Mouse (Mus musculus) midbrain, embryonic 10.5 days (tissue): ENCODE measurements at regions not wholly inside any gene's neighbourhood (a gene's known extent, or its start where the extent isn't known, plus 50 kb on each side); places are given as distances from the start of the nearest gene placed in this dataset.

ENCODE experiments used
- DNase-seq: peaks from one replicate; pipeline ENCODE4 v3.0.0-alpha.2; 2017; ENCODE audit warnings: low spot score
- H3K27ac ChIP-seq: fragments of 300-500 bp; sonication (generic); replicated peaks from 2 replicates; pipeline ENCODE4 v1.5.1; 2016; ENCODE audit warnings: mild to moderate bottlenecking
- H3K27me3 ChIP-seq: fragments of 300-500 bp; sonication (generic); 2 replicates; pipeline ENCODE4 v1.6.1; 2016; ENCODE audit warnings: low read depth, mild to moderate bottlenecking; ENCODE audit not compliant: poor library complexity, severe bottlenecking
- H3K36me3 ChIP-seq: fragments of 300-500 bp; sonication (generic); 2 replicates; pipeline ENCODE4 v1.6.1; 2016; ENCODE audit warnings: mild to moderate bottlenecking, moderate library complexity
- H3K4me1 ChIP-seq: fragments of 300-500 bp; sonication (generic); 2 replicates; pipeline ENCODE4 v1.6.1; 2016
- H3K4me3 ChIP-seq: fragments of 300-500 bp; sonication (generic); 2 replicates; pipeline ENCODE4 v1.5.1; 2016; ENCODE audit warnings: mild to moderate bottlenecking, moderate library complexity
- H3K9me3 ChIP-seq: fragments of 300-500 bp; sonication (generic); replicated peaks from 2 replicates; pipeline ENCODE4 v1.6.1; 2016; ENCODE audit warnings: mild to moderate bottlenecking
- WGBS: fragments of 180-500 bp; shearing (Covaris S2); methylation state at CpG from one replicate; pipeline ENCODE4 v1.1.7; 2016; 5-methylcytosine and 5-hydroxymethylcytosine counted together

- Histone ChIP-seq H3K4me1 (no peaks in the 10 kb centered on the region), H3K27me3 (no peaks in the 10 kb centered on the region), H3K4me3 (no peak overlapping the region), H3K9me3 (no peaks in the 10 kb centered on the region), H3K36me3 (no peaks in the 10 kb centered on the region), H3K27ac (no peak overlapping the region)
- 80% methylated on average over 5 of the region's 5 CpGs for WGBS
- DNase-seq, result no peak
These were observed 450.8 kb downstream of the 9430069I07Rik start for GRCm38 (mm10) chr15:33906727-33907479.

- Histone ChIP-seq H3K27ac (no peak overlapping the region), H3K27me3 (no peaks in the 10 kb centered on the region), H3K4me1 (no peaks in the 10 kb centered on the region), H3K36me3 (no peaks in the 10 kb centered on the region), H3K4me3 (no peak overlapping the region), H3K9me3 (no peaks in the 10 kb centered on the region)
- DNase-seq, result no peak
- WGBS, result 89% methylated on average over 2 of the region's 2 CpGs
These were observed 461.6 kb downstream of the 9430069I07Rik start for GRCm38 (mm10) chr15:33896076-33896475.

GRCm38 (mm10) chr15:33890606-33891005, 467.1 kb downstream of the 9430069I07Rik start:
- no peaks in the 10 kb centered on the region for H3K27me3 ChIP-seq
- H3K27ac ChIP-seq, result no peak overlapping the region
- H3K9me3 ChIP-seq, result no peaks in the 10 kb centered on the region
- no peak overlapping the region for H3K4me3 ChIP-seq
- DNase-seq, result no peak
- WGBS, result 94% methylated on average over 4 of the region's 4 CpGs
- H3K4me1 ChIP-seq, result no peaks in the 10 kb centered on the region
- H3K36me3 ChIP-seq, result no peaks in the 10 kb centered on the region

GRCm38 (mm10) chr15:33888865-33889368, 468.8 kb downstream of the 9430069I07Rik start:
- no peak overlapping the region for H3K27ac ChIP-seq
- WGBS, result 83% methylated on average over 1 of the region's 1 CpGs
- H3K27me3 ChIP-seq, result no peaks in the 10 kb centered on the region
- H3K4me1 ChIP-seq, result no peaks in the 10 kb centered on the region
- H3K36me3 ChIP-seq, result no peaks in the 10 kb centered on the region
- H3K4me3 ChIP-seq, result no peak overlapping the region
- H3K9me3 ChIP-seq, result no peaks in the 10 kb centered on the region
- no peak for DNase-seq

GRCm38 (mm10) chr15:33862224-33862752, 495.4 kb downstream of the 9430069I07Rik start:
- Histone ChIP-seq H3K4me1 (no peaks in the 10 kb centered on the region), H3K36me3 (no peaks in the 10 kb centered on the region), H3K4me3 (no peak overlapping the region), H3K27ac (no peak overlapping the region), H3K27me3 (no peaks in the 10 kb centered on the region), H3K9me3 (no peaks in the 10 kb centered on the region)
- DNase-seq, result no peak
- 83% methylated on average over 3 of the region's 3 CpGs for WGBS

GRCm38 (mm10) chr15:33825435-33826088, 532.1 kb downstream of the 9430069I07Rik start:
- WGBS, result 84% methylated on average over 1 of the region's 1 CpGs

GRCm38 (mm10) chr15:33824826-33825225, 532.8 kb downstream of the 9430069I07Rik start:
- Histone ChIP-seq H3K27me3 (no peaks in the 10 kb centered on the region), H3K4me1 (no peaks in the 10 kb centered on the region), H3K27ac (no peak overlapping the region), H3K36me3 (no peaks in the 10 kb centered on the region), H3K9me3 (no peaks in the 10 kb centered on the region), H3K4me3 (no peak overlapping the region)
- DNase-seq, result no peak
- WGBS, result 85% methylated on average over 3 of the region's 3 CpGs

More at GRCm38 (mm10) chr15:33825435-33826088, 532.1 kb downstream of the 9430069I07Rik start:
- H3K4me1 ChIP-seq, result no peaks in the 10 kb centered on the region
- H3K9me3 ChIP-seq, result no peaks in the 10 kb centered on the region
- no peaks in the 10 kb centered on the region for H3K36me3 ChIP-seq
- no peak for DNase-seq
- no peak overlapping the region for H3K4me3 ChIP-seq
- H3K27me3 ChIP-seq, result no peaks in the 10 kb centered on the region
- H3K27ac ChIP-seq, result no peak overlapping the region

- Histone ChIP-seq H3K9me3 (no peaks in the 10 kb centered on the region), H3K4me1 (no peaks in the 10 kb centered on the region), H3K36me3 (no peaks in the 10 kb centered on the region), H3K27me3 (no peaks in the 10 kb centered on the region), H3K27ac (no peak overlapping the region), H3K4me3 (no peak overlapping the region)
- no peak for DNase-seq
- 88% methylated on average over 2 of the region's 2 CpGs for WGBS
These were observed 576.7 kb downstream of the 9430069I07Rik start for GRCm38 (mm10) chr15:33780960-33781359.

- no peak overlapping the region for H3K4me3 ChIP-seq
- no peaks in the 10 kb centered on the region for H3K9me3 ChIP-seq
- H3K27me3 ChIP-seq, result no peaks in the 10 kb centered on the region
- no peaks in the 10 kb centered on the region for H3K4me1 ChIP-seq
- no peaks in the 10 kb centered on the region for H3K36me3 ChIP-seq
- no peak for DNase-seq
- H3K27ac ChIP-seq, result no peak overlapping the region
- WGBS, result 76% methylated on average over 6 of the region's 6 CpGs
These were observed 598.2 kb downstream of the 9430069I07Rik start for GRCm38 (mm10) chr15:33759496-33759895.

- Histone ChIP-seq H3K27ac (no peak overlapping the region), H3K4me3 (no peak overlapping the region), H3K36me3 (no peaks in the 10 kb centered on the region), H3K9me3 (no peaks in the 10 kb centered on the region), H3K27me3 (no peaks in the 10 kb centered on the region), H3K4me1 (no peaks in the 10 kb centered on the region)
- DNase-seq, result no peak
- WGBS, result 75% methylated on average over 1 of the region's 1 CpGs
These were observed 598.9 kb downstream of the 9430069I07Rik start for GRCm38 (mm10) chr15:33758771-33759170.
